Mouse (Mus musculus) C2C12 (cell line): ENCODE data around the gene Slc35e4.

Experiments used
- CEBPB ChIP-seq: IDR thresholded peaks from one replicate; pipeline ENCODE4 v1.6.1; 2011; ENCODE audit warnings: low read depth, mild to moderate bottlenecking, control low read depth, moderate library complexity
- CTCF ChIP-seq: IDR thresholded peaks from one replicate; pipeline ENCODE4 v1.5.1; 2011; ENCODE audit not compliant: control insufficient read depth, insufficient read depth, insufficient read length
- FOSL1 ChIP-seq: IDR thresholded peaks from one replicate; pipeline ENCODE4 v1.8.0; 2011; ENCODE audit warnings: mild to moderate bottlenecking, low read length; ENCODE audit not compliant: poor library complexity, insufficient read depth, severe bottlenecking
- MAX ChIP-seq: IDR thresholded peaks from one replicate; pipeline ENCODE4 v1.6.1; 2011; ENCODE audit warnings: mild to moderate bottlenecking, control low read depth
- MYOG ChIP-seq: IDR thresholded peaks from one replicate; pipeline ENCODE4 v1.6.1; 2011; ENCODE audit not compliant: control insufficient read depth, insufficient read length; ENCODE audit errors: extremely low read depth
- USF1 ChIP-seq: IDR thresholded peaks from one replicate; pipeline ENCODE4 v1.6.1; 2011; ENCODE audit warnings: low read depth, mild to moderate bottlenecking, control low read depth, moderate library complexity

- TF ChIP-seq CEBPB (no peak), CTCF (no peak), MAX (no peak), MYOG (no peak), FOSL1 (no peak), USF1 (peak; percentile 90)
Observed at GRCm38 (mm10) chr11:3878660-3879059, 35.8 kb downstream of the Slc35e4 start.
